Mouse (Mus musculus) lung, postnatal 0 days (tissue): ENCODE results near the gene Arhgap30. TPM values are rescaled to one million over a fixed set of nuclear protein-coding genes. Genes with fewer than 3 reads are reported as not detected.
A peak's percentile ranks its signal among the peaks of the same experiment; 100 is the strongest.

ENCODE experiments used
- ATAC-seq: fragments of 200-750 bp; cut with Nextera tagmentation; 2 replicates; pipeline ENCODE4 v1.8.0; 2017; ENCODE audit warnings: moderate library complexity
- DNase-seq: peaks from one replicate; pipeline ENCODE4 v3.0.0-alpha.2; 2016; ENCODE audit warnings: low spot score
- H3K27ac ChIP-seq: fragments of 300-500 bp; sonication (generic); 2 replicates; pipeline ENCODE4 v1.5.1; 2014; ENCODE audit warnings: antibody characterized with exemption, mild to moderate bottlenecking, low read length, mixed read lengths
- H3K27me3 ChIP-seq: fragments of 300-500 bp; sonication (generic); replicated peaks from 2 replicates; pipeline ENCODE4 v1.6.1; 2014; ENCODE audit warnings: low read length, mixed read lengths; ENCODE audit not compliant: insufficient read depth
- H3K36me3 ChIP-seq: fragments of 300-500 bp; sonication (generic); 2 replicates; pipeline ENCODE4 v1.6.1; 2014; ENCODE audit warnings: low read length, mixed read lengths; ENCODE audit not compliant: insufficient read depth
- H3K4me1 ChIP-seq: fragments of 300-500 bp; sonication (generic); 2 replicates; pipeline ENCODE4 v1.6.1; 2014; ENCODE audit warnings: antibody characterized with exemption, low read depth, low read length, mixed read lengths; ENCODE audit not compliant: insufficient read depth
- H3K4me2 ChIP-seq: fragments of 300-500 bp; sonication (generic); replicated peaks from 2 replicates; pipeline ENCODE4 v1.6.1; 2014; ENCODE audit warnings: low read depth, mild to moderate bottlenecking, low read length, moderate library complexity, mixed read lengths
- H3K4me3 ChIP-seq: fragments of 300-500 bp; sonication (generic); 2 replicates; pipeline ENCODE4 v1.5.1; 2014; ENCODE audit warnings: low read depth, low read length
- H3K9ac ChIP-seq: fragments of 300-500 bp; sonication (generic); replicated peaks from 2 replicates; pipeline ENCODE4 v1.6.1; 2014; ENCODE audit warnings: low read depth, mild to moderate bottlenecking
- H3K9me3 ChIP-seq: fragments of 300-500 bp; sonication (generic); 2 replicates; pipeline ENCODE4 v1.6.1; 2016; ENCODE audit warnings: low read length, mixed read lengths
- CTCF ChIP-seq: IDR thresholded peaks from 2 replicates; pipeline ENCODE4 v1.5.1; 2016; ENCODE audit warnings: antibody characterized with exemption, mild to moderate bottlenecking
- EP300 ChIP-seq: IDR thresholded peaks from 2 replicates; pipeline ENCODE4 v1.6.1; 2016; ENCODE audit warnings: antibody characterized with exemption, mild to moderate bottlenecking, control low read depth
- WGBS: fragments of 180-500 bp; shearing (Covaris S2); extraction: QIAGEN DNeasy Blood & Tissue Kit; methylation state at CpG from one replicate; pipeline ENCODE4 v1.1.7; 2014; 5-methylcytosine and 5-hydroxymethylcytosine counted together
- polyA plus RNA-seq: library from polyadenylated mRNA; unstranded; fragments of >200 nt; fragmentation: Nextera tagmentation; extraction: Ambion mirVana; gene quantifications from 2 replicates; pipeline ENCODE4 v1.2.1, GENCODE M21; 2015

Arhgap30 gene
- polyA plus RNA-seq, 1 experiment from 2014 or later: 3.5 TPM

DNA sequence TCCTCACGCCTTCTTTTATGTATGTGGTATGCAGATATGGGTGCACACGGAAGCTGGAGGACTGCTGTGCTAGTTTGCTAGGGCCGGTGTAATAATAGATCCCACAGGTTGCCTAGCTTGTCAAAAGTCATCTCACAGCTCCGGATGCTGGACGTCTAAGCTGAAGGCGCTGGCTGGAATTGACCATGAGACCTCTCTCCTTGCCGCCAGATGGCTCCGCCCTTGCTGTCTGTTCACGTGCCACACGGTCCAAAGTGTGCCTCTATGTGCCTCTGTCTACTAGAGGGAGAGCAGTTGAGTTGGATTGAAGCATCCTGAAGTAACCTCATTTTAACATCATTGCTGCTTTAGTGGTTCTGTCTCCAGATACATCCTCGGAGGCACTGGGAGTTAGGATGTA is 61.3 kb downstream of the Arhgap30 start:
- H3K9me3 ChIP-seq: no peaks in the 10 kb centered on the region
- TF ChIP-seq EP300: no peak
- TF ChIP-seq CTCF: no peak
- H3K27ac ChIP-seq: no peak overlapping the region
- H3K4me3 ChIP-seq: no peak overlapping the region
- H3K9ac ChIP-seq: no peak overlapping the region
- DNase-seq (no peak), ATAC-seq (no peak)
- WGBS: 57% methylated on average over 11 of the region's 11 CpGs
- no peak overlapping the region for H3K4me2 ChIP-seq
- no peaks in the 10 kb centered on the region for H3K27me3 ChIP-seq
- H3K4me1 ChIP-seq: peaks cover 8% of the 10 kb centered on the region; the same call in 1 of the 2 replicates
- no peaks in the 10 kb centered on the region for H3K36me3 ChIP-seq

DNA sequence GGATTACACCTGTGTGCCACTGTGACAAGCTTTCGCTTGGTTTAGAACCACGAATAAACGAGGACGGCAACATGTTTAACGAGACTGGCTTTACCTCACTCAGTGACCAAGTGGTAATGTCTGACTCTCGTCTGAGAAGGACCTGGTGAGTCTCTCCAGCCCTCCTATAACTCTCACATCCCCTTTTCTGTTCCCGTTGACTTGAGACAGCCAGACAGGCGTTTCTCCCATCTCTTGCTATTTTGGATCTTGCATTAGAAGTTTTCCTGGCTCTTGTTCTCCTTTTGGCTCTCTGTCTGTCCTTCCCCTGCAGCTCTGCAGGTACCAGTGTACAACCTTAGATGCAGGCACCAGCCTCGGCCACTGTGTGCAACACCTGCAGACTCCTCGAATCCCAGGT is 62.2 kb downstream of the Arhgap30 start:
- 56% methylated on average over 10 of the region's 10 CpGs for WGBS
- H3K27me3 ChIP-seq: no peaks in the 10 kb centered on the region
- ATAC-seq: no peak
- H3K27ac ChIP-seq: no peak overlapping the region
- H3K36me3 ChIP-seq: no peaks in the 10 kb centered on the region
- H3K9me3 ChIP-seq: no peaks in the 10 kb centered on the region
- H3K4me1 ChIP-seq: peaks cover 8% of the 10 kb centered on the region; the same call in 1 of the 2 replicates
- no peak overlapping the region for H3K4me2 ChIP-seq
- no peak overlapping the region for H3K4me3 ChIP-seq
- no peak overlapping the region for H3K9ac ChIP-seq
- no peak for TF ChIP-seq CTCF
- DNase-seq: no peak

- TF ChIP-seq CTCF (no peak), EP300 (no peak)
- no peak for DNase-seq
- no peak overlapping the region for H3K4me2 ChIP-seq
- H3K4me1 ChIP-seq: 0 out of 2 replicates have a peak, but pooled peaks cover 3% of the 10 kb centered on the region
- no peaks in the 10 kb centered on the region for H3K27me3 ChIP-seq
- H3K9ac ChIP-seq: no peak overlapping the region
- peak overlapping the region; percentile 38; the same call in 1 of the 2 replicates for H3K27ac ChIP-seq
- peak; percentile 17; the same call in 1 of the 2 replicates for ATAC-seq
- H3K36me3 ChIP-seq: no peaks in the 10 kb centered on the region
- no peak overlapping the region for H3K4me3 ChIP-seq
- 32% methylated on average over 5 of the region's 5 CpGs for WGBS
- no peaks in the 10 kb centered on the region for H3K9me3 ChIP-seq
These were observed 63.8 kb downstream of the Arhgap30 start for GRCm38 (mm10) chr1:171452522-171452921.

GRCm38 (mm10) chr1:171452923-171453322 is 64.2 kb downstream of the Arhgap30 start:
- peak overlapping the region; percentile 38; the same call in 1 of the 2 replicates for H3K27ac ChIP-seq
- no peak overlapping the region for H3K9ac ChIP-seq
- H3K4me2 ChIP-seq: no peak overlapping the region
- WGBS: 52% methylated on average over 5 of the region's 5 CpGs
- no peaks in the 10 kb centered on the region for H3K36me3 ChIP-seq
- DNase-seq: peak; percentile 75
- no peak for TF ChIP-seq CTCF
- TF ChIP-seq EP300: peak; percentile 87
- no peaks in the 10 kb centered on the region for H3K27me3 ChIP-seq
- no peaks in the 10 kb centered on the region for H3K9me3 ChIP-seq
- no peak overlapping the region for H3K4me3 ChIP-seq
- H3K4me1 ChIP-seq: 0 out of 2 replicates have a peak, but pooled peaks cover 3% of the 10 kb centered on the region
- ATAC-seq: peak; percentile 68

DNA sequence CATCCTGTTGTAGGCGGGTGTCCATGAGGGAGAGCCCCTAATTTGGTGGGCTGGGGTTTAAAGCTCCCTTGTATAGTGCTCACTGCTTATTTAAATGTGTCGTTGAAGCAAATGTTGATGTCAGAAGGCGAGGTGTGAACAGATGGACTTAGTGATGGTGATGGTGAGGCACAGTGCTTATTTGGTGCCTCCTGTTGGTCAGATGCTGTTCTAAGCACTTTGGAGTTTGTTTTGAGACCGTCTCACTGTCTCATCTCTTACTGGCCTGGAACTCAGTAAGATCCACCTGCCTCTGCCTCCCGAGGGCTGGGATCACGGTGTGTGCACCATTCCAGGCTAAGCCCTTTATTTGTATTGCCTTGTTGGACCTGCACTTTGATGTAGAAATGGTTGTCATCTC is 66.2 kb downstream of the Arhgap30 start:
- TF ChIP-seq CTCF (peak; percentile 33), EP300 (no peak)
- Histone ChIP-seq H3K36me3 (no peaks in the 10 kb centered on the region), H3K4me3 (no peak overlapping the region), H3K4me1 (0 out of 2 replicates have a peak, but pooled peaks cover 3% of the 10 kb centered on the region), H3K4me2 (no peak overlapping the region), H3K9me3 (no peaks in the 10 kb centered on the region), H3K27me3 (no peaks in the 10 kb centered on the region), H3K27ac (no peak overlapping the region), H3K9ac (no peak overlapping the region)
- ATAC-seq (no peak), DNase-seq (no peak)
- 58% methylated on average over 6 of the region's 6 CpGs for WGBS

DNA sequence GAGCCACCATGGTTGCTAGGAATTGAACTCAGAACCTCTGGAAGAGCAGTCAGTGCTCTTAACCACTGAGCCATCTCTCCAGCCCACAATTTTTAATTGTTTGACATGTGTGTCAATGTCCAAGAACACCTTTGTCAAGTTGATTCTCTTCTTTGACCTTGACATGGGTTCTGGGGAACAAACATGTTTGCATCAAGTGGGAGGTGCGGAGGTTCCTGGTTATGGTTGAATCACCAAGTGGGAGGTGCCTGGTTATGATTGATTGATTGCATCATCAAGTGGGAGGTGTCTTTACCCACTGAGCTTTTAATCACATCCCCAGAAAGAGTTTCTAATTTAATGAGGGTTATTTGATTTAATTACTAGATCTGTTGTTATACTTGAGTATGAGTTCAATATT is 68.8 kb downstream of the Arhgap30 start:
- no peaks in the 10 kb centered on the region for H3K4me1 ChIP-seq
- WGBS: 82% methylated on average over 1 of the region's 1 CpGs
- no peak overlapping the region for H3K4me2 ChIP-seq
- H3K4me3 ChIP-seq: no peak overlapping the region
- ATAC-seq (no peak), DNase-seq (no peak)
- no peak overlapping the region for H3K27ac ChIP-seq
- no peaks in the 10 kb centered on the region for H3K9me3 ChIP-seq
- TF ChIP-seq EP300: no peak
- TF ChIP-seq CTCF: no peak
- H3K9ac ChIP-seq: no peak overlapping the region
- peaks cover 11% of the 10 kb centered on the region; the same call in 1 of the 2 replicates for H3K36me3 ChIP-seq
- no peaks in the 10 kb centered on the region for H3K27me3 ChIP-seq

DNA sequence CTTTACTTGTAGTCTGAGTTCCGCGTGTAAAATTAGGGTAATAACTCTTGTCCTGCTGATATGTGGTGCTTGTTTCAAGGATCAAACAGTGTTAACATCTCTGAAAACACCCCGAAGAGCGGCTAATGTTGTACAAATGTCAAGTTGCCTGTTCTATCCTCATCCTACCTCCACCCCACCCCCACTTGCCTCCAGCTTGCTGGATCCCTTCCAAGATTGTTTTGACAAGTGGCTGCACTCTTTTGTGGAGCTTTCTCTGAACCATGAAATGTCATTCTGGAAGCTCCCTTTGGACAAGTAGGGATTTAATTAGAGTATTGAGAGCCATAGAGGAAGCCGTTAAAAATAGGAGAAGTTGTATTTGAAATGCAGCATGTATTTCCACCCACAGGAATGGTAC is 71.0 kb downstream of the Arhgap30 start:
- H3K4me2 ChIP-seq: no peak overlapping the region
- no peaks in the 10 kb centered on the region for H3K9me3 ChIP-seq
- no peak overlapping the region for H3K9ac ChIP-seq
- no peak for ATAC-seq
- no peak for DNase-seq
- H3K36me3 ChIP-seq: peaks cover 21% of the 10 kb centered on the region
- 28% methylated on average over 5 of the region's 5 CpGs for WGBS
- H3K4me1 ChIP-seq: no peaks in the 10 kb centered on the region
- H3K27ac ChIP-seq: no peak overlapping the region
- H3K4me3 ChIP-seq: no peak overlapping the region
- H3K27me3 ChIP-seq: no peaks in the 10 kb centered on the region
- no peak for TF ChIP-seq CTCF
- TF ChIP-seq EP300: no peak

Other genes starting within 250 kb of the Arhgap30 start
- 145 and 157 TPM in 2 replicates for gene Sdhc, start 238.4 kb upstream of the Arhgap30 start, polyA plus RNA-seq
- gene Mpz, start 238.2 kb upstream of the Arhgap30 start, polyA plus RNA-seq: 0.62 and 0.73 TPM in 2 replicates
- 3.3 and 4.4 TPM in 2 replicates for gene Pcp4l1, start 192.7 kb upstream of the Arhgap30 start, polyA plus RNA-seq
- gene Nr1i3, start 175.0 kb upstream of the Arhgap30 start, polyA plus RNA-seq: 0.07 and 0.08 TPM in 2 replicates
- 14.9 and 17.1 TPM in 2 replicates for gene Tomm40l, start 166.4 kb upstream of the Arhgap30 start, polyA plus RNA-seq
- gene Apoa2, start 163.9 kb upstream of the Arhgap30 start, polyA plus RNA-seq: 2.3 and 5.5 TPM in 2 replicates
- gene Fcer1g, start 154.6 kb upstream of the Arhgap30 start, polyA plus RNA-seq: 121 and 130 TPM in 2 replicates
- gene Adamts4, start 138.5 kb upstream of the Arhgap30 start, polyA plus RNA-seq: 2.7 and 3.3 TPM in 2 replicates
- 172 and 188 TPM in 2 replicates for gene Ndufs2, start 137.6 kb upstream of the Arhgap30 start, polyA plus RNA-seq
- 68.4 and 77.0 TPM in 2 replicates for gene B4galt3, start 118.6 kb upstream of the Arhgap30 start, polyA plus RNA-seq
- gene Ppox, start 107.8 kb upstream of the Arhgap30 start, polyA plus RNA-seq: 28.4 and 30.6 TPM in 2 replicates
- 38.3 and 40.9 TPM in 2 replicates for gene Usp21, start 101.0 kb upstream of the Arhgap30 start, polyA plus RNA-seq
- gene Ufc1, start 93.9 kb upstream of the Arhgap30 start, polyA plus RNA-seq: 95.4 and 100 TPM in 2 replicates
- 43.0 and 44.4 TPM in 2 replicates for gene Dedd, start 59.8 kb upstream of the Arhgap30 start, polyA plus RNA-seq
- 39.9 and 45.5 TPM in 2 replicates for gene Nit1, start 43.3 kb upstream of the Arhgap30 start, polyA plus RNA-seq
- 64.1 and 72.7 TPM in 2 replicates for gene Pfdn2, start 43.3 kb upstream of the Arhgap30 start, polyA plus RNA-seq
- 4.0 and 4.5 TPM in 2 replicates for gene Klhdc9, start 28.2 kb upstream of the Arhgap30 start, polyA plus RNA-seq
- 10.1 and 10.2 TPM in 2 replicates for gene Nectin4, start 18.9 kb upstream of the Arhgap30 start, polyA plus RNA-seq
- gene Usf1, start 22.4 kb downstream of the Arhgap30 start, polyA plus RNA-seq: 66.4 and 67.7 TPM in 2 replicates
- 7.1 and 7.8 TPM in 2 replicates for gene Tstd1, start 29.9 kb downstream of the Arhgap30 start, polyA plus RNA-seq
- gene F11r, start 48.6 kb downstream of the Arhgap30 start, polyA plus RNA-seq: 177 and 239 TPM in 2 replicates
- 13.7 and 14.8 TPM in 2 replicates for gene Alyref2, start 114.5 kb downstream of the Arhgap30 start, polyA plus RNA-seq
- not detected in 2 replicates for gene Itln1, start 146.3 kb downstream of the Arhgap30 start, polyA plus RNA-seq
- 1.7 and 1.8 TPM in 2 replicates for gene Cd244a, start 170.2 kb downstream of the Arhgap30 start, polyA plus RNA-seq
- 0.55 and 0.84 TPM in 2 replicates for gene Ly9, start 218.5 kb downstream of the Arhgap30 start, polyA plus RNA-seq